Mouse (Mus musculus) embryonic facial prominence, embryonic 10.5 days (tissue): ENCODE measurements around the gene Dnajc22. TPM values are rescaled to one million over a fixed set of nuclear protein-coding genes. Genes with fewer than 3 reads are reported as not detected.

ENCODE experiments used
- DNase-seq: peaks from one replicate; pipeline ENCODE4 v3.0.0-alpha.2; 2017; ENCODE audit warnings: low spot score
- H3K27ac ChIP-seq: fragments of 300-500 bp; sonication (generic); replicated peaks from 2 replicates; pipeline ENCODE4 v1.5.1; 2016; ENCODE audit warnings: mild to moderate bottlenecking
- H3K27me3 ChIP-seq: fragments of 300-500 bp; sonication (generic); replicated peaks from 2 replicates; pipeline ENCODE4 v1.6.1; 2016; ENCODE audit warnings: low read depth, mild to moderate bottlenecking; ENCODE audit not compliant: poor library complexity, severe bottlenecking
- H3K36me3 ChIP-seq: fragments of 300-500 bp; sonication (generic); replicated peaks from 2 replicates; pipeline ENCODE4 v1.6.1; 2016; ENCODE audit warnings: mild to moderate bottlenecking, moderate library complexity
- H3K4me1 ChIP-seq: fragments of 300-500 bp; sonication (generic); 2 replicates; pipeline ENCODE4 v1.6.1; 2016
- H3K4me3 ChIP-seq: fragments of 300-500 bp; sonication (generic); 2 replicates; pipeline ENCODE4 v1.5.1; 2016; ENCODE audit warnings: mild to moderate bottlenecking, moderate library complexity
- H3K9me3 ChIP-seq: fragments of 300-500 bp; sonication (generic); 2 replicates; pipeline ENCODE4 v1.6.1; 2016; ENCODE audit warnings: mild to moderate bottlenecking
- whole genome bisulfite sequencing: fragments of 180-500 bp; shearing (Covaris S2); methylation state at CpG from one replicate; pipeline ENCODE4 v1.1.7; 2016; 5-methylcytosine and 5-hydroxymethylcytosine counted together
- microRNA-seq: library from miRNA; unstranded; fragments of <30 nt; microRNA quantifications from one replicate; pipeline ENCODE4, GENCODE M21; 2017
- polyA plus RNA-seq: library from polyadenylated mRNA; unstranded; fragments of >200 nt; fragmentation: Nextera tagmentation; extraction: Ambion mirVana; gene quantifications from 2 replicates; pipeline ENCODE4 v1.2.1, GENCODE M21; 2016

Dnajc22 gene
- polyA plus RNA-seq, 1 experiment from 2014 or later, result 1.1 TPM

- WGBS, result 74% methylated on average over 6 of the region's 6 CpGs
- Histone ChIP-seq H3K27ac (0 out of 2 replicates have a peak overlapping the region, but pooled peaks have one; percentile 58), H3K9me3 (no peaks in the 10 kb centered on the region), H3K4me1 (peaks cover 50% of the 10 kb centered on the region), H3K36me3 (peaks cover 34% of the 10 kb centered on the region), H3K27me3 (no peaks in the 10 kb centered on the region), H3K4me3 (peak overlapping the region; percentile 94)
- DNase-seq, result no peak
Observed at GRCm38 (mm10) chr15:99127851-99128522, 35.0 kb downstream of the Dnajc22 start.

DNA sequence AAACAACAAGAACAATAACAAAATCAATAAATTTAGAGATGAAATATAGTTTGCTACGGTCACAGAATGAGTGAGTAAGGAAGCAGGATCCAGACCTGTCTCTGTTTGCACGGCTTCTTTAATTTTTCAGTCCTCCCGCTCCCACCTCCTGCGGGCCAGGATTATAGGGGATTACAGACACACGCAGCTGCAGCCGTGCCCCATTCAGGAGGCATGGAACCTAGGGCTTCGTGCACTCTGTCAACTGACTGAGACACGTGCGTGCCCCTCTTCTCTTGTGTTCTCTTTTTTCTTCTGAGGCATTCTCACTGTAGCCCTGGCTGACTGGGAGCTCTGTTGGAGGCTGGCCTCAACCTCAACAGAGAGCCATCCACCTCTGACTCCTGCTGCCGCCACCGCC lies 36.5 kb downstream of the Dnajc22 start:
- Histone ChIP-seq H3K27me3 (no peaks in the 10 kb centered on the region), H3K27ac (peak overlapping the region; percentile 79), H3K9me3 (no peaks in the 10 kb centered on the region), H3K4me3 (peak overlapping the region; percentile 29), H3K36me3 (peaks cover 49% of the 10 kb centered on the region), H3K4me1 (peaks cover 50% of the 10 kb centered on the region)
- 48% methylated on average over 11 of the region's 11 CpGs for WGBS
- DNase-seq, result no peak

GRCm38 (mm10) chr15:99129956-99130910 lies 37.3 kb downstream of the Dnajc22 start:
- H3K36me3 ChIP-seq, result peaks cover 55% of the 10 kb centered on the region
- peak; percentile 43 for DNase-seq
- H3K9me3 ChIP-seq, result no peaks in the 10 kb centered on the region
- H3K27ac ChIP-seq, result peak overlapping the region; percentile 79
- H3K4me1 ChIP-seq, result peaks cover 47% of the 10 kb centered on the region
- peak overlapping the region; percentile 29 for H3K4me3 ChIP-seq
- 62% methylated on average over 22 of the region's 22 CpGs for WGBS
- no peaks in the 10 kb centered on the region for H3K27me3 ChIP-seq

- DNase-seq, result no peak
- Histone ChIP-seq H3K4me1 (peaks cover 18% of the 10 kb centered on the region), H3K27me3 (no peaks in the 10 kb centered on the region), H3K9me3 (peaks cover 7% of the 10 kb centered on the region), H3K27ac (no peak overlapping the region), H3K4me3 (no peak overlapping the region), H3K36me3 (peaks cover 74% of the 10 kb centered on the region)
- 91% methylated on average over 5 of the region's 5 CpGs for WGBS
Observed at GRCm38 (mm10) chr15:99138389-99138788, 45.4 kb downstream of the Dnajc22 start.

- peaks cover 18% of the 10 kb centered on the region for H3K4me1 ChIP-seq
- DNase-seq, result peak; percentile 64
- 64% methylated on average over 6 of the region's 6 CpGs for WGBS
- H3K36me3 ChIP-seq, result peaks cover 67% of the 10 kb centered on the region
- peak overlapping the region; percentile 24; the same call in 1 of the 2 replicates for H3K27ac ChIP-seq
- H3K4me3 ChIP-seq, result no peak overlapping the region
- H3K9me3 ChIP-seq, result peaks cover 7% of the 10 kb centered on the region
- H3K27me3 ChIP-seq, result no peaks in the 10 kb centered on the region
Observed at GRCm38 (mm10) chr15:99139669-99140068, 46.7 kb downstream of the Dnajc22 start.

GRCm38 (mm10) chr15:99150516-99150915 lies 57.5 kb downstream of the Dnajc22 start:
- Histone ChIP-seq H3K36me3 (peaks cover 95% of the 10 kb centered on the region), H3K4me1 (no peaks in the 10 kb centered on the region), H3K9me3 (no peaks in the 10 kb centered on the region), H3K4me3 (no peak overlapping the region), H3K27ac (no peak overlapping the region), H3K27me3 (no peaks in the 10 kb centered on the region)
- 92% methylated on average over 7 of the region's 7 CpGs for WGBS
- DNase-seq, result peak; percentile 7

DNA sequence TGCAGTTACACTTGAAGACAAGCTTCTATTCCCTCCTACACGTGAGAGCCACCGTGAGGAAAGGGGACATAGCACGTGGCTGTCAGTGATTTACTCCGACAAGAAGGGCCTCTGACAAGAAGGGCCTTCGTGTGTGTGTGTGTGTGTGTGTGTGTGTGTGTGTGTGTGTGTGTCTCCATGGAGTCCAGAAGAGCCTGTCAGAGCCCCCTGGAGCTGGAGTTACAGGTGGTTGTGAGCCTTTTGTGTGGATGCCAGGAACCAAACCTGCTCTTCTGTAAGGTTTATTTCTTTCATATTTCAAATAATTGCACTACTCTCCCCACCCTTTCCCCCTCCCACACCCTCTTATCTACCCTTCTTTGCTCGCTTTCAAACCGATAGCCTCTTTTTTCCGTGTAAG lies 58.4 kb downstream of the Dnajc22 start:
- Histone ChIP-seq H3K4me1 (no peaks in the 10 kb centered on the region), H3K9me3 (no peaks in the 10 kb centered on the region), H3K27me3 (no peaks in the 10 kb centered on the region), H3K4me3 (no peak overlapping the region), H3K36me3 (peaks cover 88% of the 10 kb centered on the region), H3K27ac (no peak overlapping the region)
- DNase-seq, result peak; percentile 6
- 85% methylated on average over 8 of the region's 8 CpGs for WGBS

DNA sequence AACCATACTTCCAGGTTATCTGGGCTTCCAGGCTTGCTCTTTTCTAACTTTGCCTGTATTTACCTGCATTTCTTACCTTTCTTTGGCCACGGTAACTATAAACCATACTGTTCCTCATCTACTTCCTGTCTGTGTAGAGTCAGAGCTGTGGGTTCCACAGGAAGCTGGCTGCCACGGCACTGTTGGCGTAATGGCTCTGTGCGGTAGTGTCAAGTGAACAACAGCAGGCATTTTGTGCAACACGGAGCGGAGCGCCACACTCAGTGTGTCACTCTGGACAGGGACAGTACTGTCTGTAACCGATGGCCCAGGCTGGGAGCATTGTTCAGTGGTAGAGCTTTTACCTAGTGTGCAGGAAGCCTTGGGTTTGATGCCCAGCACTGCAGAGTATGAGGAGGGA lies 60.5 kb downstream of the Dnajc22 start:
- H3K9me3 ChIP-seq, result no peaks in the 10 kb centered on the region
- WGBS, result 95% methylated on average over 8 of the region's 8 CpGs

More for the DNA sequence above, 60.5 kb downstream of the Dnajc22 start:
- Histone ChIP-seq H3K4me3 (no peak overlapping the region), H3K36me3 (peaks cover 68% of the 10 kb centered on the region), H3K27me3 (no peaks in the 10 kb centered on the region), H3K4me1 (no peaks in the 10 kb centered on the region), H3K27ac (no peak overlapping the region)
- no peak for DNase-seq

Small RNA genes lying within 50 kb of the gene (microRNA-seq; reads per million reads assigned to microRNA genes)
- 2.1 reads per million for gene Mir6960

Other genes starting within 250 kb of the Dnajc22 start
- gene Kmt2d, start 222.0 kb upstream of the Dnajc22 start, polyA plus RNA-seq, result 12.1 and 12.7 TPM in 2 replicates
- gene Rhebl1, start 198.6 kb upstream of the Dnajc22 start, polyA plus RNA-seq, result 29.2 and 29.5 TPM in 2 replicates
- 0.31 and 0.34 TPM in 2 replicates for gene Dhh, start 194.6 kb upstream of the Dnajc22 start, polyA plus RNA-seq
- 23.4 and 26.9 TPM in 2 replicates for gene Lmbr1l, start 174.9 kb upstream of the Dnajc22 start, polyA plus RNA-seq
- 2,343 and 2,408 TPM in 2 replicates for gene Tuba1b, start 158.6 kb upstream of the Dnajc22 start, polyA plus RNA-seq
- gene Gm49450, start 139.6 kb upstream of the Dnajc22 start, polyA plus RNA-seq, result not detected in 2 replicates
- 2,739 and 2,840 TPM in 2 replicates for gene Tuba1a, start 139.5 kb upstream of the Dnajc22 start, polyA plus RNA-seq
- 141 and 144 TPM in 2 replicates for gene Tuba1c, start 63.3 kb upstream of the Dnajc22 start, polyA plus RNA-seq
- gene Prph, start 38.0 kb upstream of the Dnajc22 start, polyA plus RNA-seq, result 3.7 and 6.3 TPM in 2 replicates
- gene Troap, start 18.6 kb upstream of the Dnajc22 start, polyA plus RNA-seq, result 49.8 and 53.1 TPM in 2 replicates
- gene C1ql4, start 5.4 kb upstream of the Dnajc22 start, polyA plus RNA-seq, result 0.36 and 0.52 TPM in 2 replicates
- 60.1 and 62.1 TPM in 2 replicates for gene Spats2, start 32.7 kb downstream of the Dnajc22 start, polyA plus RNA-seq
- 0.25 TPM in 2 replicates for gene Kcnh3, start 131.7 kb downstream of the Dnajc22 start, polyA plus RNA-seq
- 185 and 189 TPM in 2 replicates for gene Mcrs1, start 158.8 kb downstream of the Dnajc22 start, polyA plus RNA-seq
- 72.3 and 76.1 TPM in 2 replicates for gene Prpf40b, start 201.9 kb downstream of the Dnajc22 start, polyA plus RNA-seq
- 0.30 TPM in 1 of 2 replicates, not detected in the other for gene Fam186b, start 202.7 kb downstream of the Dnajc22 start, polyA plus RNA-seq